Mouse (Mus musculus) heart, embryonic 14.5 days (tissue): ENCODE results near the gene Fgf7. TPM values are rescaled to one million over a fixed set of nuclear protein-coding genes. Genes with fewer than 3 reads are reported as not detected.

Experiments
- ATAC-seq: fragments of 200-750 bp; cut with Nextera tagmentation; 2 replicates; pipeline ENCODE4 v1.8.0; 2017; ENCODE audit warnings: low read depth, moderate TSS enrichment; ENCODE audit not compliant: insufficient number of reproducible peaks, insufficient read depth, low FRiP score
- H3K27ac ChIP-seq, 2 experiments: fragments of 200-500 bp in 1 of 2; fragments of 300-500 bp in 1 of 2; sonication (generic) in 1 of 2; replicated peaks in 1 of 2; 2 replicates each; pipeline ENCODE4 v1.5.1; 2012 to 2014; ENCODE audit warnings: low read depth in 2 of 2, low read length in 2 of 2, control low read depth in 1 of 2, mild to moderate bottlenecking in 1 of 2, mixed read lengths in 1 of 2; ENCODE audit not compliant: control insufficient read depth in 1 of 2, insufficient read depth in 1 of 2
- H3K27me3 ChIP-seq: fragments of 300-500 bp; sonication (generic); 2 replicates; pipeline ENCODE4 v1.6.1; 2014; ENCODE audit warnings: mild to moderate bottlenecking, low read length, control low read depth; ENCODE audit not compliant: control insufficient read depth, insufficient read depth
- H3K36me3 ChIP-seq: fragments of 300-500 bp; sonication (generic); 2 replicates; pipeline ENCODE4 v1.6.1; 2014; ENCODE audit warnings: mild to moderate bottlenecking, control low read depth, low read length, mixed read lengths; ENCODE audit not compliant: control insufficient read depth, insufficient read depth
- H3K4me1 ChIP-seq, 2 experiments: fragments of 200-500 bp in 1 of 2; fragments of 300-500 bp in 1 of 2; sonication (generic) in 1 of 2; 2 replicates each; pipeline ENCODE4 v1.6.1; 2012 to 2014; ENCODE audit warnings: low read length in 2 of 2, control low read depth in 1 of 2, mixed read lengths in 1 of 2; ENCODE audit not compliant: control insufficient read depth in 2 of 2, insufficient read depth in 2 of 2
- H3K4me2 ChIP-seq: fragments of 300-500 bp; sonication (generic); 2 replicates; pipeline ENCODE4 v1.6.1; 2014; ENCODE audit warnings: mild to moderate bottlenecking, low read length
- H3K4me3 ChIP-seq, 2 experiments: fragments of 200-500 bp in 1 of 2; fragments of 300-500 bp in 1 of 2; sonication (generic) in 1 of 2; 2 replicates each; pipeline ENCODE4 v1.5.1; 2012 to 2014; ENCODE audit warnings: low read length in 2 of 2, mild to moderate bottlenecking in 2 of 2, control low read depth in 1 of 2, low read depth in 1 of 2, moderate library complexity in 1 of 2; ENCODE audit not compliant: control insufficient read depth in 1 of 2, insufficient read depth in 1 of 2
- H3K9ac ChIP-seq: fragments of 300-500 bp; sonication (generic); 2 replicates; pipeline ENCODE4 v1.6.1; 2014; ENCODE audit warnings: mild to moderate bottlenecking, low read length
- H3K9me3 ChIP-seq: fragments of 300-500 bp; sonication (generic); 2 replicates; pipeline ENCODE4 v1.6.1; 2016; ENCODE audit warnings: low read length, control low read depth; ENCODE audit not compliant: control insufficient read depth
- WGBS: fragments of 180-500 bp; shearing (Covaris S2); extraction: QIAGEN DNeasy Blood & Tissue Kit; methylation state at CpG from one replicate; pipeline ENCODE4 v1.1.7; 2014; 5-methylcytosine and 5-hydroxymethylcytosine counted together
- polyA plus RNA-seq: library from polyadenylated mRNA; unstranded; fragments of >200 nt; fragmentation: Nextera tagmentation; extraction: Ambion mirVana; gene quantifications from 2 replicates; pipeline ENCODE4 v1.2.1, GENCODE M21; 2014

Fgf7 gene
- polyA plus RNA-seq, 1 experiment from 2014 or later = 0.57 TPM

- ATAC-seq = no peak
- Histone ChIP-seq H3K4me1 (peaks cover 2 to 5% of the 10 kb centered on the region in 2 experiments; a peak in 2 of 4 replicates), H3K4me3 (no peak overlapping the region), H3K4me2 (no peak overlapping the region), H3K27ac (no peak overlapping the region), H3K9ac (no peak overlapping the region), H3K36me3 (no peaks in the 10 kb centered on the region), H3K27me3 (no peaks in the 10 kb centered on the region), H3K9me3 (no peaks in the 10 kb centered on the region)
- 67% methylated on average over 5 of the region's 5 CpGs for WGBS
These were observed 56.0 kb downstream of the Fgf7 start for GRCm38 (mm10) chr2:126090432-126090831.

- H3K27me3 ChIP-seq = no peaks in the 10 kb centered on the region
- H3K36me3 ChIP-seq = no peaks in the 10 kb centered on the region
- H3K9ac ChIP-seq = no peak overlapping the region
- no peaks in the 10 kb centered on the region for H3K4me1 ChIP-seq
- H3K4me2 ChIP-seq = no peak overlapping the region
- H3K9me3 ChIP-seq = no peaks in the 10 kb centered on the region
- H3K27ac ChIP-seq = no peak overlapping the region
- ATAC-seq = no peak
- H3K4me3 ChIP-seq = no peak overlapping the region
- 81% methylated on average over 4 of the region's 4 CpGs for WGBS
These were observed 60.2 kb downstream of the Fgf7 start for GRCm38 (mm10) chr2:126094616-126095015.

Other genes starting within 250 kb of the Fgf7 start
- 31.9 and 34.0 TPM in 2 replicates for gene Galk2, start 175.5 kb upstream of the Fgf7 start, polyA plus RNA-seq
- 66.9 and 71.0 TPM in 2 replicates for gene Cops2, start 175.5 kb upstream of the Fgf7 start, polyA plus RNA-seq
- 0.12 TPM in 1 of 2 replicates, not detected in the other for gene Fam227b, start 117.3 kb downstream of the Fgf7 start, polyA plus RNA-seq
- 16.1 and 19.7 TPM in 2 replicates for gene Dtwd1, start 117.5 kb downstream of the Fgf7 start, polyA plus RNA-seq
- not detected in 2 replicates for gene Gm17555, start 180.4 kb downstream of the Fgf7 start, polyA plus RNA-seq